ENCODE assay signal across 28 mouse cellular contexts in genomic region chr3:51631971-51632370, GRCm38 (mm10). TPM values are rescaled to one million over a fixed set of nuclear protein-coding genes. Genes with fewer than 3 reads are reported as not detected.
DNase-seq lines count a peak whose midpoint lies in the region; ATAC-seq and TF ChIP-seq lines count a peak whose summit lies in the region.
"Had no signal": no experiment of that assay in that cellular context is flagged by ENCODE, and none has a peak within 500 bp of the region (broad histone marks: within the 10 kb centered on the region; RNA-seq: fewer than 3 reads in every experiment).

No protein-coding gene starts in this region.

- H3K9me3 ChIP-seq in forebrain, postnatal 0 days (ENCODE audit: low read length) = no peaks in the 10 kb centered on the region
- peaks cover 15% of the 10 kb centered on the region for H3K9me3 ChIP-seq in forebrain, embryonic 13.5 days (replicated peaks)
- peaks cover 4% of the 10 kb centered on the region; the same call in 1 of the 2 replicates for H3K9me3 ChIP-seq in midbrain, postnatal 0 days (ENCODE audit: low read length)
- no peaks in the 10 kb centered on the region for H3K9me3 ChIP-seq in midbrain, embryonic 15.5 days
- H3K9me3 ChIP-seq: embryonic facial prominence, embryonic 15.5 days had no signal

- no peak overlapping the region for H3K9ac ChIP-seq in forebrain, postnatal 0 days
- no peak overlapping the region for H3K9ac ChIP-seq in forebrain, embryonic 13.5 days
- no peak overlapping the region for H3K9ac ChIP-seq in midbrain, postnatal 0 days (replicated peaks; ENCODE audit: low read length, poor library complexity, severe bottlenecking)
- no peak overlapping the region for H3K9ac ChIP-seq in midbrain, embryonic 15.5 days
- H3K9ac ChIP-seq: embryonic facial prominence, embryonic 12.5 days; embryonic facial prominence, embryonic 15.5 days; forebrain, embryonic 12.5 days; hindbrain, embryonic 13.5 days had no signal

- peak; percentile 28 to 55 for DNase-seq in cerebellum, postnatal 14 days
- DNase-seq in cerebellum, adult 8-10 months = no peak
- DNase-seq in forebrain, postnatal 0 days = peak; percentile 57
- DNase-seq in midbrain, postnatal 0 days (ENCODE audit: low spot score) = peak; percentile 15
- DNase-seq in heart, adult 9 months (ENCODE audit: low spot score in 2 of 2) = no peak
- DNase-seq: adrenal gland, postnatal 10 days; adrenal gland, postnatal 36 days; B cell, adult 2 months; cerebellum, adult 18-20 months; cerebellum, adult 9-11 months; gastrocnemius, adult 2 months; gastrocnemius, postnatal 14 days; heart, adult 18-20 months; kidney, adult 18-20 months; kidney, adult 9 months had no signal

- ATAC-seq in forebrain, postnatal 0 days = peak; percentile 42
- ATAC-seq in forebrain, embryonic 13.5 days = no peak; the same call in 1 of the 2 replicates
- ATAC-seq in midbrain, postnatal 0 days (ENCODE audit: low FRiP score) = no peak
- ATAC-seq in midbrain, embryonic 15.5 days (replicated peaks) = no peak
- ATAC-seq: hindbrain, embryonic 16.5 days; inflammation-experienced regulatory T-cells, adult 6 months; intestine, embryonic 16.5 days; Patski had no signal

- H3K27ac ChIP-seq in forebrain, postnatal 0 days (ENCODE audit: low read depth, low read length) = no peak overlapping the region
- H3K27ac ChIP-seq in forebrain, embryonic 13.5 days = no peak overlapping the region
- H3K27ac ChIP-seq in midbrain, postnatal 0 days (ENCODE audit: low read depth, low read length) = no peak overlapping the region
- H3K27ac ChIP-seq in midbrain, embryonic 15.5 days = no peak overlapping the region
- H3K27ac ChIP-seq: embryonic facial prominence, embryonic 12.5 days; embryonic facial prominence, embryonic 15.5 days; forebrain, embryonic 12.5 days; gastrocnemius, adult 2 months; hindbrain, embryonic 13.5 days had no signal

- H3K4me1 ChIP-seq in forebrain, postnatal 0 days (ENCODE audit: insufficient read depth) = peaks cover 3% of the 10 kb centered on the region; the same call in 1 of the 2 replicates
- H3K4me1 ChIP-seq in forebrain, embryonic 13.5 days = no peaks in the 10 kb centered on the region
- no peaks in the 10 kb centered on the region for H3K4me1 ChIP-seq in midbrain, postnatal 0 days (ENCODE audit: insufficient read depth, low read length)
- peaks cover 3% of the 10 kb centered on the region; the same call in 1 of the 2 replicates for H3K4me1 ChIP-seq in midbrain, embryonic 15.5 days
- H3K4me1 ChIP-seq: embryonic facial prominence, embryonic 12.5 days; embryonic facial prominence, embryonic 15.5 days; forebrain, embryonic 12.5 days had no signal

- H3K36me3 ChIP-seq in forebrain, postnatal 0 days (ENCODE audit: insufficient read depth) = no peaks in the 10 kb centered on the region
- no peaks in the 10 kb centered on the region for H3K36me3 ChIP-seq in forebrain, embryonic 13.5 days (ENCODE audit: poor library complexity, severe bottlenecking)
- H3K36me3 ChIP-seq in midbrain, postnatal 0 days (ENCODE audit: insufficient read depth, low read length) = no peaks in the 10 kb centered on the region
- H3K36me3 ChIP-seq in midbrain, embryonic 15.5 days (replicated peaks) = no peaks in the 10 kb centered on the region
- H3K36me3 ChIP-seq: embryonic facial prominence, embryonic 12.5 days; embryonic facial prominence, embryonic 15.5 days; forebrain, embryonic 12.5 days; G1E; hindbrain, embryonic 13.5 days had no signal

- no peak for TF ChIP-seq CTCF in forebrain, postnatal 0 days (IDR thresholded peaks at IDR 0.05; ENCODE audit: low read depth)
- no peak for TF ChIP-seq CTCF in midbrain, postnatal 0 days (IDR thresholded peaks at IDR 0.05)

- H3K4me2 ChIP-seq in forebrain, postnatal 0 days (ENCODE audit: low read depth) = no peak overlapping the region
- H3K4me2 ChIP-seq in forebrain, embryonic 13.5 days = no peak overlapping the region
- no peak overlapping the region for H3K4me2 ChIP-seq in midbrain, postnatal 0 days (ENCODE audit: low read depth, low read length, poor library complexity, severe bottlenecking)
- H3K4me2 ChIP-seq in midbrain, embryonic 15.5 days = no peak overlapping the region
- H3K4me2 ChIP-seq: embryonic facial prominence, embryonic 12.5 days; embryonic facial prominence, embryonic 15.5 days; forebrain, embryonic 12.5 days; heart, embryonic 11.5 days; hindbrain, embryonic 13.5 days had no signal

- 53% methylated on average over 4 of the region's 4 CpGs for WGBS in forebrain, postnatal 0 days
- WGBS in forebrain, embryonic 13.5 days = 84% methylated on average over 4 of the region's 4 CpGs
- WGBS in midbrain, postnatal 0 days = 91% methylated on average over 4 of the region's 4 CpGs
- 88% methylated on average over 4 of the region's 4 CpGs for WGBS in midbrain, embryonic 15.5 days

- no peaks in the 10 kb centered on the region for H3K27me3 ChIP-seq in forebrain, postnatal 0 days (ENCODE audit: insufficient read depth, low read length)
- H3K27me3 ChIP-seq in forebrain, embryonic 13.5 days = no peaks in the 10 kb centered on the region
- H3K27me3 ChIP-seq in midbrain, postnatal 0 days (ENCODE audit: insufficient read depth, low read length) = no peaks in the 10 kb centered on the region
- no peaks in the 10 kb centered on the region for H3K27me3 ChIP-seq in midbrain, embryonic 15.5 days (replicated peaks)
- H3K27me3 ChIP-seq: CH12.LX; embryonic facial prominence, embryonic 12.5 days; embryonic facial prominence, embryonic 15.5 days; forebrain, embryonic 12.5 days; hindbrain, embryonic 13.5 days; Patski had no signal

- H3K4me3 ChIP-seq in forebrain, postnatal 0 days (ENCODE audit: low read depth, low read length) = no peak overlapping the region
- H3K4me3 ChIP-seq in forebrain, embryonic 13.5 days = no peak overlapping the region
- H3K4me3 ChIP-seq in midbrain, postnatal 0 days (ENCODE audit: low read depth, low read length) = no peak overlapping the region
- H3K4me3 ChIP-seq in midbrain, embryonic 15.5 days = no peak overlapping the region
- H3K4me3 ChIP-seq: embryonic facial prominence, embryonic 12.5 days; embryonic facial prominence, embryonic 15.5 days; forebrain, embryonic 12.5 days; gastrocnemius, adult 2 months; hindbrain, embryonic 13.5 days had no signal

RNA-seq across cellular contexts. Expression of gene Mgst2, which starts 28.2 kb away (rescaled TPM):
- 0.54 TPM in 1 of 2 replicates, not detected in the other for total RNA-seq in forebrain, postnatal 0 days (2014; rRNA removed)
- polyA plus RNA-seq in forebrain, postnatal 0 days (2015; fragmentation: Nextera tagmentation; extraction: Ambion mirVana) = 0.83 and 0.94 TPM in 2 replicates
- polyA plus RNA-seq in forebrain, embryonic 13.5 days (2015; fragmentation: Nextera tagmentation; extraction: Ambion mirVana) = 0.37 and 0.96 TPM in 2 replicates
- 0.16 TPM in 1 of 2 replicates, not detected in the other for total RNA-seq in midbrain, postnatal 0 days (2014; rRNA removed)
- 0.58 and 1.3 TPM in 2 replicates for polyA plus RNA-seq in midbrain, postnatal 0 days (2015; fragmentation: Nextera tagmentation; extraction: Ambion mirVana)
- 0.48 and 0.57 TPM in 2 replicates for polyA plus RNA-seq in midbrain, embryonic 15.5 days (2015; fragmentation: Nextera tagmentation; extraction: Ambion mirVana)
- polyA plus RNA-seq: forebrain, embryonic 12.5 days had no signal

Comparison
In these comparisons a context has a peak if more than half of its experiments do, and no peak if none do; other contexts are left out.
1. DNase-seq: peak in cerebellum, postnatal 14 days (2 of 2), forebrain, postnatal 0 days (single experiment) and midbrain, postnatal 0 days (single experiment); none in cerebellum, adult 8-10 months (single experiment) and heart, adult 9 months (0 of 2).